Mouse (Mus musculus) limb, embryonic 10.5 days (tissue): ENCODE measurements at regions not wholly inside any gene's neighbourhood (a gene's known extent, or its start where the extent isn't known, plus 50 kb on each side); places are given as distances from the start of the nearest gene placed in this dataset.

Experiments
- DNase-seq: peaks from one replicate; pipeline ENCODE4 v3.0.0-alpha.2; 2017; ENCODE audit warnings: low spot score
- H3K27ac ChIP-seq: fragments of 300-500 bp; sonication (generic); 2 replicates; pipeline ENCODE4 v1.5.1; 2016; ENCODE audit warnings: mild to moderate bottlenecking
- H3K27me3 ChIP-seq: fragments of 300-500 bp; sonication (generic); 2 replicates; pipeline ENCODE4 v1.6.1; 2016; ENCODE audit warnings: low read depth, mild to moderate bottlenecking; ENCODE audit not compliant: poor library complexity, severe bottlenecking
- H3K36me3 ChIP-seq: fragments of 300-500 bp; sonication (generic); 2 replicates; pipeline ENCODE4 v1.6.1; 2016; ENCODE audit warnings: mild to moderate bottlenecking, moderate library complexity
- H3K4me1 ChIP-seq: fragments of 300-500 bp; sonication (generic); 2 replicates; pipeline ENCODE4 v1.6.1; 2016
- H3K4me3 ChIP-seq: fragments of 300-500 bp; sonication (generic); 2 replicates; pipeline ENCODE4 v1.5.1; 2016; ENCODE audit warnings: mild to moderate bottlenecking, moderate library complexity
- H3K9me3 ChIP-seq: fragments of 300-500 bp; sonication (generic); replicated peaks from 2 replicates; pipeline ENCODE4 v1.6.1; 2016; ENCODE audit warnings: mild to moderate bottlenecking
- WGBS: fragments of 180-500 bp; shearing (Covaris S2); methylation state at CpG from one replicate; pipeline ENCODE4 v1.1.7; 2016; 5-methylcytosine and 5-hydroxymethylcytosine counted together

GRCm38 (mm10) chr16:77495310-77495709 is 106.6 kb downstream of the Gm11146 start:
- H3K4me3 ChIP-seq: no peak overlapping the region
- no peaks in the 10 kb centered on the region for H3K9me3 ChIP-seq
- WGBS: 96% methylated on average over 7 of the region's 7 CpGs
- H3K27me3 ChIP-seq: no peaks in the 10 kb centered on the region
- H3K4me1 ChIP-seq: peaks cover 1% of the 10 kb centered on the region; the same call in 1 of the 2 replicates
- no peak overlapping the region for H3K27ac ChIP-seq
- H3K36me3 ChIP-seq: no peaks in the 10 kb centered on the region
- no peak for DNase-seq

GRCm38 (mm10) chr16:77494042-77494441 is 107.9 kb downstream of the Gm11146 start:
- Histone ChIP-seq H3K27ac (no peak overlapping the region), H3K36me3 (no peaks in the 10 kb centered on the region), H3K4me1 (no peaks in the 10 kb centered on the region), H3K4me3 (no peak overlapping the region), H3K27me3 (no peaks in the 10 kb centered on the region), H3K9me3 (no peaks in the 10 kb centered on the region)
- 93% methylated on average over 7 of the region's 7 CpGs for WGBS
- no peak for DNase-seq

GRCm38 (mm10) chr16:77488155-77488554 is 113.7 kb downstream of the Gm11146 start:
- no peaks in the 10 kb centered on the region for H3K9me3 ChIP-seq
- no peak overlapping the region for H3K4me3 ChIP-seq
- H3K27me3 ChIP-seq: no peaks in the 10 kb centered on the region
- WGBS: 92% methylated on average over 1 of the region's 1 CpGs
- no peak for DNase-seq
- no peak overlapping the region for H3K27ac ChIP-seq
- H3K4me1 ChIP-seq: no peaks in the 10 kb centered on the region
- H3K36me3 ChIP-seq: no peaks in the 10 kb centered on the region

- 80% methylated on average over 7 of the region's 7 CpGs for WGBS
- H3K9me3 ChIP-seq: no peaks in the 10 kb centered on the region
- H3K36me3 ChIP-seq: no peaks in the 10 kb centered on the region
- no peak overlapping the region for H3K27ac ChIP-seq
- no peak overlapping the region for H3K4me3 ChIP-seq
- no peak for DNase-seq
- no peaks in the 10 kb centered on the region for H3K4me1 ChIP-seq
- no peaks in the 10 kb centered on the region for H3K27me3 ChIP-seq
Measured at GRCm38 (mm10) chr16:77479812-77480211, 122.1 kb downstream of the Gm11146 start.

GRCm38 (mm10) chr16:77471868-77472267 is 130.0 kb downstream of the Gm11146 start:
- DNase-seq: no peak
- no peaks in the 10 kb centered on the region for H3K4me1 ChIP-seq
- no peak overlapping the region for H3K4me3 ChIP-seq
- H3K27me3 ChIP-seq: no peaks in the 10 kb centered on the region
- no peaks in the 10 kb centered on the region for H3K9me3 ChIP-seq
- H3K36me3 ChIP-seq: 0 out of 2 replicates have a peak, but pooled peaks cover 3% of the 10 kb centered on the region
- no peak overlapping the region for H3K27ac ChIP-seq
- 92% methylated on average over 3 of the region's 3 CpGs for WGBS

- WGBS: 93% methylated on average over 4 of the region's 4 CpGs
Measured at GRCm38 (mm10) chr16:77469903-77470302, 132.0 kb downstream of the Gm11146 start.

GRCm38 (mm10) chr16:77469328-77469875 is 132.5 kb downstream of the Gm11146 start:
- DNase-seq: no peak
- Histone ChIP-seq H3K9me3 (no peaks in the 10 kb centered on the region), H3K27me3 (no peaks in the 10 kb centered on the region), H3K4me1 (no peaks in the 10 kb centered on the region), H3K4me3 (no peak overlapping the region), H3K27ac (no peak overlapping the region), H3K36me3 (0 out of 2 replicates have a peak, but pooled peaks cover 3% of the 10 kb centered on the region)
- 96% methylated on average over 6 of the region's 6 CpGs for WGBS

More at GRCm38 (mm10) chr16:77469903-77470302, 132.0 kb downstream of the Gm11146 start:
- H3K4me1 ChIP-seq: no peaks in the 10 kb centered on the region
- H3K9me3 ChIP-seq: no peaks in the 10 kb centered on the region
- 0 out of 2 replicates have a peak, but pooled peaks cover 3% of the 10 kb centered on the region for H3K36me3 ChIP-seq
- no peaks in the 10 kb centered on the region for H3K27me3 ChIP-seq
- H3K27ac ChIP-seq: no peak overlapping the region
- no peak for DNase-seq
- H3K4me3 ChIP-seq: no peak overlapping the region

GRCm38 (mm10) chr16:77467216-77467615 is 134.7 kb downstream of the Gm11146 start:
- H3K27ac ChIP-seq: no peak overlapping the region
- WGBS: 90% methylated on average over 12 of the region's 12 CpGs
- H3K4me3 ChIP-seq: no peak overlapping the region
- no peak for DNase-seq
- 0 out of 2 replicates have a peak, but pooled peaks cover 3% of the 10 kb centered on the region for H3K36me3 ChIP-seq
- no peaks in the 10 kb centered on the region for H3K4me1 ChIP-seq
- no peaks in the 10 kb centered on the region for H3K9me3 ChIP-seq
- no peaks in the 10 kb centered on the region for H3K27me3 ChIP-seq

GRCm38 (mm10) chr16:77464623-77465022 is 137.3 kb downstream of the Gm11146 start:
- H3K36me3 ChIP-seq: 0 out of 2 replicates have a peak, but pooled peaks cover 3% of the 10 kb centered on the region
- DNase-seq: no peak
- 83% methylated on average over 6 of the region's 6 CpGs for WGBS
- H3K4me3 ChIP-seq: no peak overlapping the region
- no peaks in the 10 kb centered on the region for H3K4me1 ChIP-seq
- H3K27ac ChIP-seq: no peak overlapping the region
- H3K27me3 ChIP-seq: no peaks in the 10 kb centered on the region
- no peaks in the 10 kb centered on the region for H3K9me3 ChIP-seq

GRCm38 (mm10) chr16:77461922-77462321 is 140.0 kb downstream of the Gm11146 start:
- Histone ChIP-seq H3K9me3 (no peaks in the 10 kb centered on the region), H3K4me1 (no peaks in the 10 kb centered on the region; the same call in 1 of the 2 replicates), H3K27ac (no peak overlapping the region), H3K4me3 (no peak overlapping the region), H3K27me3 (no peaks in the 10 kb centered on the region), H3K36me3 (no peaks in the 10 kb centered on the region)
- 69% methylated on average over 3 of the region's 3 CpGs for WGBS
- DNase-seq: no peak

- Histone ChIP-seq H3K27me3 (no peaks in the 10 kb centered on the region), H3K4me3 (no peak overlapping the region), H3K36me3 (no peaks in the 10 kb centered on the region), H3K4me1 (no peaks in the 10 kb centered on the region; the same call in 1 of the 2 replicates), H3K9me3 (no peaks in the 10 kb centered on the region), H3K27ac (no peak overlapping the region)
- 79% methylated on average over 1 of the region's 1 CpGs for WGBS
- DNase-seq: no peak
Measured at GRCm38 (mm10) chr16:77461459-77461858, 140.4 kb downstream of the Gm11146 start.

GRCm38 (mm10) chr16:77459651-77460050 is 142.2 kb downstream of the Gm11146 start:
- 87% methylated on average over 2 of the region's 2 CpGs for WGBS
- H3K27me3 ChIP-seq: no peaks in the 10 kb centered on the region
- DNase-seq: no peak
- no peaks in the 10 kb centered on the region for H3K36me3 ChIP-seq
- no peaks in the 10 kb centered on the region; the same call in 1 of the 2 replicates for H3K4me1 ChIP-seq
- no peak overlapping the region for H3K27ac ChIP-seq
- H3K9me3 ChIP-seq: no peaks in the 10 kb centered on the region
- no peak overlapping the region for H3K4me3 ChIP-seq

- Histone ChIP-seq H3K4me3 (no peak overlapping the region), H3K27ac (no peak overlapping the region), H3K36me3 (no peaks in the 10 kb centered on the region), H3K9me3 (no peaks in the 10 kb centered on the region), H3K4me1 (no peaks in the 10 kb centered on the region), H3K27me3 (no peaks in the 10 kb centered on the region)
- WGBS: 93% methylated on average over 6 of the region's 6 CpGs
- DNase-seq: no peak
Measured at GRCm38 (mm10) chr16:77444647-77445046, 157.2 kb downstream of the Gm11146 start.

GRCm38 (mm10) chr16:77444006-77444405 is 157.9 kb downstream of the Gm11146 start:
- H3K27me3 ChIP-seq: no peaks in the 10 kb centered on the region
- no peak overlapping the region for H3K27ac ChIP-seq
- no peaks in the 10 kb centered on the region for H3K9me3 ChIP-seq
- no peaks in the 10 kb centered on the region for H3K4me1 ChIP-seq
- 34% methylated on average over 4 of the region's 4 CpGs for WGBS
- H3K36me3 ChIP-seq: no peaks in the 10 kb centered on the region
- no peak overlapping the region for H3K4me3 ChIP-seq
- no peak for DNase-seq
